Mouse (Mus musculus): ENCODE data around the gene Rps10. TPM values are rescaled to one million over a fixed set of nuclear protein-coding genes. Genes with fewer than 3 reads are reported as not detected.

The Rps10 gene
- total and polyA plus RNA-seq, 2 experiments from 2014 or later: 486 to 1,352 TPM

- Histone ChIP-seq H3K27ac (ENCODE audit: low read depth) (peak within 1 kb of the TSS; percentile 95), H3K9ac (replicated peaks; ENCODE audit: low read depth, low read length) (peak within 1 kb of the TSS; percentile 89), H3K4me1 (ENCODE audit: control insufficient read depth, insufficient read depth) (peaks cover 29% of the 10 kb centered on the region), H3K36me3 (replicated peaks; ENCODE audit: control insufficient read depth, insufficient read depth, low read length) (no peaks in the 10 kb centered on the region), H3K27me3 (ENCODE audit: control insufficient read depth, insufficient read depth, low read length) (no peaks in the 10 kb centered on the region), H3K9me3 (replicated peaks; ENCODE audit: control insufficient read depth, low read length) (no peaks in the 10 kb centered on the region), H3K4me2 (ENCODE audit: low read depth, low read length) (peak within 1 kb of the TSS; percentile 69), H3K4me3 (ENCODE audit: low read depth, low read length) (peak within 1 kb of the TSS; percentile 94)
- no peak for TF ChIP-seq EP300 (IDR thresholded peaks at IDR 0.05; ENCODE audit: low read depth)
- peak; percentile 89 for ATAC-seq (ENCODE audit: insufficient read depth, low read depth)
- WGBS: 8% methylated on average over 85 of the region's 91 CpGs
- peak; percentile 83 for DNase-seq (ENCODE audit: low spot score)
Measured at GRCm38 (mm10) chr17:27623360-27624326, 12.8 kb downstream of the Rps10 start, which contains the start of gene Nudt3. Gene Nudt3 (minus strand): TSS chr17:27623495.

- TF ChIP-seq CTCF (IDR thresholded peaks at IDR 0.05; ENCODE audit: low read depth) (no peak), EP300 (IDR thresholded peaks at IDR 0.05; ENCODE audit: low read depth) (no peak)
- DNase-seq (ENCODE audit: low spot score) (peak; percentile 63), ATAC-seq (ENCODE audit: insufficient read depth, low read depth) (peak; percentile 61)
- H3K4me2 ChIP-seq (ENCODE audit: low read depth, low read length): peak overlapping the region; percentile 69
- 0 out of 2 replicates have a peak, but pooled peaks cover 2% of the 10 kb centered on the region for H3K36me3 ChIP-seq (replicated peaks; ENCODE audit: control insufficient read depth, insufficient read depth, low read length)
- H3K9me3 ChIP-seq (replicated peaks; ENCODE audit: control insufficient read depth, low read length): no peaks in the 10 kb centered on the region
- peaks cover 31% of the 10 kb centered on the region for H3K4me1 ChIP-seq (ENCODE audit: control insufficient read depth, insufficient read depth)
- peak overlapping the region; percentile 95 for H3K27ac ChIP-seq (ENCODE audit: low read depth)
- H3K4me3 ChIP-seq (ENCODE audit: low read depth, low read length): peak overlapping the region; percentile 94
- peak overlapping the region; percentile 89 for H3K9ac ChIP-seq (replicated peaks; ENCODE audit: low read depth, low read length)
- WGBS: 0% methylated on average over 45 of the region's 80 CpGs
- no peaks in the 10 kb centered on the region for H3K27me3 ChIP-seq (ENCODE audit: control insufficient read depth, insufficient read depth, low read length)
Measured at GRCm38 (mm10) chr17:27622611-27623359, 13.7 kb downstream of the Rps10 start.

- WGBS: 2% methylated on average over 23 of the region's 23 CpGs
- H3K4me2 ChIP-seq (ENCODE audit: low read depth, low read length): peak overlapping the region; percentile 69
- peak overlapping the region; percentile 95 for H3K27ac ChIP-seq (ENCODE audit: low read depth)
- peak overlapping the region; percentile 94 for H3K4me3 ChIP-seq (ENCODE audit: low read depth, low read length)
- peak overlapping the region; percentile 89 for H3K9ac ChIP-seq (replicated peaks; ENCODE audit: low read depth, low read length)
- H3K27me3 ChIP-seq (ENCODE audit: control insufficient read depth, insufficient read depth, low read length): no peaks in the 10 kb centered on the region
- TF ChIP-seq EP300 (IDR thresholded peaks at IDR 0.05; ENCODE audit: low read depth): no peak
- peak; percentile 29 for DNase-seq (ENCODE audit: low spot score)
- 0 out of 2 replicates have a peak, but pooled peaks cover 4% of the 10 kb centered on the region for H3K36me3 ChIP-seq (replicated peaks; ENCODE audit: control insufficient read depth, insufficient read depth, low read length)
- no peaks in the 10 kb centered on the region for H3K9me3 ChIP-seq (replicated peaks; ENCODE audit: control insufficient read depth, low read length)
- H3K4me1 ChIP-seq (ENCODE audit: control insufficient read depth, insufficient read depth): peaks cover 31% of the 10 kb centered on the region
- no peak for ATAC-seq (ENCODE audit: insufficient read depth, low read depth)
Measured at GRCm38 (mm10) chr17:27621705-27622531, 14.6 kb downstream of the Rps10 start.

GRCm38 (mm10) chr17:27621161-27621560 is 15.3 kb downstream of the Rps10 start:
- Histone ChIP-seq H3K27me3 (ENCODE audit: control insufficient read depth, insufficient read depth, low read length) (no peaks in the 10 kb centered on the region), H3K9me3 (replicated peaks; ENCODE audit: control insufficient read depth, low read length) (no peaks in the 10 kb centered on the region), H3K36me3 (replicated peaks; ENCODE audit: control insufficient read depth, insufficient read depth, low read length) (0 out of 2 replicates have a peak, but pooled peaks cover 4% of the 10 kb centered on the region), H3K4me3 (ENCODE audit: low read depth, low read length) (peak overlapping the region; percentile 94), H3K9ac (replicated peaks; ENCODE audit: low read depth, low read length) (peak overlapping the region; percentile 89), H3K27ac (ENCODE audit: low read depth) (peak overlapping the region; percentile 95), H3K4me1 (ENCODE audit: control insufficient read depth, insufficient read depth) (peaks cover 31% of the 10 kb centered on the region), H3K4me2 (ENCODE audit: low read depth, low read length) (peak overlapping the region; percentile 69)
- DNase-seq (ENCODE audit: low spot score) (no peak), ATAC-seq (ENCODE audit: insufficient read depth, low read depth) (no peak)
- WGBS: 25% methylated on average over 8 of the region's 8 CpGs
- TF ChIP-seq EP300 (IDR thresholded peaks at IDR 0.05; ENCODE audit: low read depth): no peak
- no peak for TF ChIP-seq CTCF (IDR thresholded peaks at IDR 0.05; ENCODE audit: low read depth)

- 32% methylated on average over 7 of the region's 7 CpGs for WGBS
- ATAC-seq (ENCODE audit: insufficient read depth, low read depth): peak; percentile 47
- no peak overlapping the region for H3K4me2 ChIP-seq (ENCODE audit: low read depth, low read length)
Measured at GRCm38 (mm10) chr17:27615388-27615787, 21.1 kb downstream of the Rps10 start.

More at GRCm38 (mm10) chr17:27615388-27615787, 21.1 kb downstream of the Rps10 start:
- peak; percentile 43 for DNase-seq (ENCODE audit: low spot score)
- H3K9me3 ChIP-seq (replicated peaks; ENCODE audit: control insufficient read depth, low read length): no peaks in the 10 kb centered on the region
- peaks cover 15% of the 10 kb centered on the region; the same call in 1 of the 2 replicates for H3K36me3 ChIP-seq (replicated peaks; ENCODE audit: control insufficient read depth, insufficient read depth, low read length)
- no peak overlapping the region for H3K4me3 ChIP-seq (ENCODE audit: low read depth, low read length)
- no peak overlapping the region for H3K9ac ChIP-seq (replicated peaks; ENCODE audit: low read depth, low read length)
- no peak for TF ChIP-seq EP300 (IDR thresholded peaks at IDR 0.05; ENCODE audit: low read depth)
- TF ChIP-seq CTCF (IDR thresholded peaks at IDR 0.05; ENCODE audit: low read depth): no peak
- peak overlapping the region; percentile 37 for H3K27ac ChIP-seq (ENCODE audit: low read depth)
- no peaks in the 10 kb centered on the region for H3K27me3 ChIP-seq (ENCODE audit: control insufficient read depth, insufficient read depth, low read length)
- peaks cover 44% of the 10 kb centered on the region for H3K4me1 ChIP-seq (ENCODE audit: control insufficient read depth, insufficient read depth)
